Mouse (Mus musculus) frontal cortex, postnatal 14 days (tissue): ENCODE results near the gene Slco2a1.

Experiments used
- DNase-seq, 2 experiments: peaks; one replicate each; pipeline ENCODE4 v3.0.0; 2022; ENCODE audit warnings: low spot score in 2 of 2

Gene Slco2a1

GRCm38 (mm10) chr9:102988462-102988861, at the start of gene Slco2a1:
Slco2a1 (plus strand) TSS chr9:102988712.
- DNase-seq = no peak

DNA sequence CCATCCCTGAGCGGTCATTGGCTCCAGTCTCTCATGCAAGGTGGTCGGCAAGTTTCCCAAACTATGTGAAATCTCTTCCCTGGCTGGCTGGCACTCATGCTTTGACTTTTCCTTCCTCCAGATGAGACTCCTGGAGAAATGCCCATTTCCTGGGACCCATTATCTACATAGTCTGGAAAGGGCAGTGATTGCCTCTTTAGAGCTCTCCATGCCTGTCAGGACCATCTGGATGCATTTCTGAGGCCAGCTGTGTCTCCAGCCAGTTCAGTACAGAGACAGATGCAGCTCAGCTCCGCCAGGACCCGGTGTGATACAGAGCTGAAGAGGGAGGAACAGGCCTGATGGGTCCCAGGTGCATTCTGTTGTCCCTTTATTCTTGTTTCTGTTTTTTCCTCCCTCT, 46.3 kb upstream of the Slco2a1 start:
- DNase-seq = no peak

- no peak for DNase-seq
Observed at GRCm38 (mm10) chr9:102944891-102945290, 43.6 kb upstream of the Slco2a1 start.

DNA sequence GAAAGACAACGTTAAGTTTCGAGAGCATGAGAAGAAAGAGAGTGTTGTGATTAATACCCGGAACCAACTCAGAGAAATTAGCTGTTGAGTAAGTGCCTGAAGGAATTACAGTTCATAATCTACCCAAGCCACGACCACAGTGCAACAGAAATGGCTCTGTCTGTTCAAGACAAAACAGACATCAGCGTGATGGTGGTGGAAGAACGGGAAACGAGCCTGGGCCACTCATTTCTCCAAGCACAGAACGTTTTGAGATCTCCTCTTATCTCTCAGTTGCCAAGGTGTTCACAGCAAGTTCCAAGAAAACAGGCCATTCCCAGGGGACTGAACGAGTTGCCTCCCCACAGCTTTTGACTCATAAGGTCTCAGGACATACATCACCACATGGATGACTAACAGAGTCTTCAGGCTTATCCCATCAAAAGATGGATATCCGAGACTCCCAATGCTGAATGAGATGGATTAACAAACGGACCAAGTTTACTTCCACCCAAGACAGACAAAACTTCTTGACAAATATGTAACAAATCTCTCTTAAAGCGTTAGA, 42.0 kb upstream of the Slco2a1 start:
- DNase-seq = no peak

DNA sequence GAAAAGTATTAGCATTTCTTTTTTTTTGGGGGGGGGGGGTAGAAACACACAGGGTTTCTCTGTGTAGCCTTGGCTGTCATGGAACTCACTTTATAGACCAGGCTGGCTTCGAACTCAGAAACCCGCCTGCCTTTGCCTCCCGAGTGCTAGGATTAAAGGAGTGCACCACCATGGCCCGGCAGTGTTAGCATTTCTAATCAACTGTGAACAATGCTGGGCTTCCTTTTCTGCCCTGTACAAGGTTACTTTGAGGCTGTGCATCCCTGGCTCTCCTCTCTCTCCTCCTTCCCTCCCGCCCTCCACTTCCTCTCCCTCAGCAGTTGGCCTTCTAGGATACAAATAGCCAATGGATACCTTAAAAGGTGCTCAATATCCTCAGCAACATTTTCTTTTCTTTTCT, 39.8 kb upstream of the Slco2a1 start:
- DNase-seq = no peak

GRCm38 (mm10) chr9:102951091-102951994, 37.2 kb upstream of the Slco2a1 start:
- no peak for DNase-seq

DNA sequence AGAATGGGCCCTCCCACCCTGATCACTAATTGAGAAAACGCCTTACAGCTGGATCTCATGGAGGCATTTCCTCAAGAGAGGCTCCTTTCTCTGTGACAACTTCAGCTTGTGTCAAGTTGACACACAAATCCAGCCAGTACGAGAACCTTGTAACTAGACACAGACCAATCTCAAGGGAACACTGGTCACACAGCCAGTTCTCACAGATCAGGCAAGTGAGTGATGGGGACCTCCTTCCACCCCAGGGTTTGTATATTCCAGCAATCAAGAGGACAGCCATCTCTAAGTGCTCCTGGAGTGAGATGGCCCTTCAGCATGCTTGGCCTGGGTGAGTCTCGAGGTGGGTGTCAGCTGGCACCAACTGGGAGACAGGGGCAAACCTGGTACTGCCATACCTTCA, 32.6 kb upstream of the Slco2a1 start:
- no peak for DNase-seq

DNA sequence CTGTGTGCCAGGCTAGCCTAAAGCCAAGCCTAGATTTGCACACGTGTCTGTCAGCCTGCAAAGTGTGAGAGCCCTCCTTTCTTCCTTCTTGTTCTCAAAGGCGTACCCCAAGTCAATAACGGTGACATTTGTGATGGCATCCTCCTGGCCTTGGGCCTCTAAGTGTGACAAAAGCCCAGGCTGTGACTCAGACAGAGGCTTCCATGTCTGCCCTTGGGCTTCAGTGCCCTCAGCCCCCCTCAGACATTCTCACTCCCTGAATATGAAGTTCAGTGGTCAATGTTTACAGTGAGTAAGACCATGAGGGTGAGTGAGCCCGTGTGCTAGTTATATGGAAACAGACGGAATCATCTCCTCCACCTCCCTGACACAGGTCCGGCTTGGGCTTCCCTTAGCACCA, 29.8 kb upstream of the Slco2a1 start:
- DNase-seq = no peak

- DNase-seq = no peak
Observed at GRCm38 (mm10) chr9:102961356-102962092, 27.0 kb upstream of the Slco2a1 start.

GRCm38 (mm10) chr9:102962093-102962788, 26.3 kb upstream of the Slco2a1 start:
- DNase-seq = no peak

- DNase-seq = no peak
Observed at GRCm38 (mm10) chr9:102963321-102963720, 25.2 kb upstream of the Slco2a1 start.

GRCm38 (mm10) chr9:102964644-102965043, 23.9 kb upstream of the Slco2a1 start:
- no peak for DNase-seq

- no peak for DNase-seq
Observed at GRCm38 (mm10) chr9:102972393-102973050, 16.0 kb upstream of the Slco2a1 start.

DNA sequence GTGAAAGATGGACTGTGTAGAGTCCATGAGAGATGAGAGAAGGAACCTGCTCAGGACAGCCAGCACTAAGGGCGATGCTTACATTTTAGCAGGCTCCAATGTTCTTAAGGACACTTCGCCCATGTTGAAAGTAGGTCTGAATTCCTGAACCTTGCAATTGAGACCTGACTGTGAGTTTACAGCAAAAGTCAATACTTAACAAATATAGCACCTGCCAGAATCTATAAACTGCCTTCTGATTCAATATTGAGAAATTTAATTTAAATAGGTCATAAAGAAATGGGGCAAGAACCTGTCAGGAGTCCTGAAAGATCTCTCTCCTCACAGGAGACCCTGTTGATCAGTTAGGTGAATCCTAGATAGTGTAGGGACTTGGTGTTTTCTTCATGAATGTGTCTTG, 12.6 kb upstream of the Slco2a1 start:
- no peak for DNase-seq

DNA sequence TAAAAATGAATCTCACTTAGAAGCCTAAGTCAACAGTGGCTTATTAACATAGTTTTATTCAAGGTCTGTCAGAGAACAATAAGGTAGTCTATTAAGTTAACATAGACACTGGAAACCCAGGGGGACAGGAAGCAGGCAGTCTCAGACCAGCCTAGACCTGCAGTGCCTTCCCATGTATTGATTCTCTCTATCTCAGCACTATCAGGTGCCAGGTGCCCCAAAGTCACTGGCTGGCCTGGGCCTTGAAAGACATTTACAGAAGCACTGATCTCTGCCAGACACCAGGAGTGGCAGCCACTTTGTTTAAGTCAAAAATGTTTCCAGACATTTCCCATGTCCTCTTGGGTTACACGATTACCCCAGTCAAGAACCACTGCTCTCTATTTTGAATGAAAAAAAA, 11.4 kb upstream of the Slco2a1 start:
- no peak for DNase-seq

DNA sequence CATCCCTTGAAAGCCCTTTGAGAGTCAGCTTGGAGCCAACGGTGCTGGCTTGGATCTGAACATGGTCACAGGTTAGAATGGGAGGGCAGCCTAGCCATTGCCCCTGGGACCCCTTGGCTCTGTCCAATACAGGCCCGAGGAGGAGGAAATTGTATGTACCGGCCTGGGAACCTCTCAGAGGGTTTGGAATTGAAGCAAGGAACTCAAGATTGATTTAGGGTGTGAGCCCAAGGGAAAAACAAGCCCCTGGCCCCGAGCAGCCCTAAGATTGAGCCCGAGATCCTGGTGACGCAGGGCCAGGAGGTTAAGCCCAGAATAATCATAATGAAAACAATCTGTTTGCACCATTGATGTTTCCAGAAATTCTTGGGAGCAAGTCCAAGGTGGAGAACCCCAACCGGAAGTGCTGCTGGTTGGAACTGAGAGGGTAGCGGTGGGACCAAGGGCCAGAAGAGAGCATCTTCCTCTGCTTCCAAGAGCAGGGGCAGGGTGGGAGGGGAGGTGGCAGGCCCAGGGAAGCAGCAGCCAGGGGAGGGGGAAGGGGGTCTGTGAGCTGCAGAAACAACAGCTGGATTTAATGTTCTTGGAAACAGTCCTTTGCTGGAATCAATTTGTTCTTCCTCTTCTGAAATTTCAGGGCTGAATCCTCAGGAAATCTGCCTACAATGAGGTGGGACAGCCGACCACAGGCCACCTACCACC, 10.6 kb upstream of the Slco2a1 start:
- no peak for DNase-seq

DNA sequence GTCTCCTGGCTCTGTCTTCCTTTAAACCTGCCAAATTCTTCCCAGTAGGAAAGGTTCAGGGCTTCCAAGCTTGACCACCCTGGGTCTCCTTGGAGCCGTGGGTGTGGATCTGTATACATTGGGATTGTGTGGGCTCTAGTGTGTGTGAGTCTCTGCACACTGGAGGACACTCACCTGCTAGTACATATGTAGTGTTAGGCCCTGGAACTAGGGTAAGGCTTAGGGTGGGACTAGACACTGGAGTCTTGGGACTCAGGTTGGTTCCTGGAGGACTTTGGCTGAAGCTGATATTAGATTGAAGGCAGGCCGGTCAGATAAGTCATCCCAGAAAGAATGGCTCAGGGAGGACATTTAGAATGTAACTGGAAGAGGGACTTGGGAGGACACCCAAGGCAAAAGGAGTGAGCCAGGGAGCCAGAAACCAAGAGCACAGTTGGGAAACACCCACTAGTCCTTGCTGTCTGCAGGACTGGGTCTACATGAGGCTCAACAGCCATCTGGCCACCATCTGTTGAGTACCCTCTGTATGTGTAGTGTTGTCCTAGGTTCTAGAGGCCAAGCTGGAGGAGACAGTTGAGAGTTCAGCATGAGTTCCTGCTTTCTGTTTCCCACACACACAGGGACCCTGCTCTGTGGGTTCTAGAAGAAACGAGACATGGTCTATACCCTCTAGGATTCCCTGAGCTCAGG, 9.4 kb upstream of the Slco2a1 start:
- DNase-seq = no peak

- DNase-seq = no peak
Observed at GRCm38 (mm10) chr9:102979956-102980355, 8.6 kb upstream of the Slco2a1 start.

GRCm38 (mm10) chr9:102980420-102980819, 8.1 kb upstream of the Slco2a1 start:
- no peak for DNase-seq

DNA sequence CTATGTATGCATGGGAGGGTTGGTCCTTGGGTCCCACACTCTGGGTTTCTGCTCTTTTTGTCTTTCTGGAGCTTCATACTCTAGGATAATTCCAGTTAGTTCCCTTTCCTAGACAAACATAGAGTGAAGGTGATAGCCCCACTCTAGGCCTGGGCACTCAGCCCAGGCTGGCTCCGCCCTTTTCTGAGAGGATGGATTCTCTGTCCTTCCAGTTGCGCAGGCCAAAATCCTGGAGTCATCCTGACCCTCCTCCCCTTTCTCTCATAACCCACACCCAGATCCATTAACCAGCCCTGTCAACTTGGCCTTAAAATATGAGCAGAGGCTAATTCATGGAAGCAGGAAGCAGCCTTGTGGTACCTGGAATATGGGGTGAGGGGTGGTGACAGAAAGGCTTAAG, 6.7 kb upstream of the Slco2a1 start:
- DNase-seq = no peak
